Mouse (Mus musculus) heart, postnatal 25 days (tissue): ENCODE results near the gene 2810004N23Rik. TPM values are rescaled to one million over a fixed set of nuclear protein-coding genes. Genes with fewer than 3 reads are reported as not detected.

Experiments used
- DNase-seq: peaks from one replicate; pipeline ENCODE4 v3.0.0; 2022; ENCODE audit warnings: low spot score
- intact Hi-C: fragments of 180-260 bp; cut with DNase I; formaldehyde crosslinking; loops from one replicate; pipeline ENCODE4 v1.15.1; 2025
- total RNA-seq, 2 experiments: library from RNA; stranded (reverse); gene quantifications; 2 replicates each; pipeline ENCODE4 v1.2.3; 2021

The 2810004N23Rik gene
- total RNA-seq, 2 experiments from 2014 or later, result 39.7 to 45.5 TPM

DNA sequence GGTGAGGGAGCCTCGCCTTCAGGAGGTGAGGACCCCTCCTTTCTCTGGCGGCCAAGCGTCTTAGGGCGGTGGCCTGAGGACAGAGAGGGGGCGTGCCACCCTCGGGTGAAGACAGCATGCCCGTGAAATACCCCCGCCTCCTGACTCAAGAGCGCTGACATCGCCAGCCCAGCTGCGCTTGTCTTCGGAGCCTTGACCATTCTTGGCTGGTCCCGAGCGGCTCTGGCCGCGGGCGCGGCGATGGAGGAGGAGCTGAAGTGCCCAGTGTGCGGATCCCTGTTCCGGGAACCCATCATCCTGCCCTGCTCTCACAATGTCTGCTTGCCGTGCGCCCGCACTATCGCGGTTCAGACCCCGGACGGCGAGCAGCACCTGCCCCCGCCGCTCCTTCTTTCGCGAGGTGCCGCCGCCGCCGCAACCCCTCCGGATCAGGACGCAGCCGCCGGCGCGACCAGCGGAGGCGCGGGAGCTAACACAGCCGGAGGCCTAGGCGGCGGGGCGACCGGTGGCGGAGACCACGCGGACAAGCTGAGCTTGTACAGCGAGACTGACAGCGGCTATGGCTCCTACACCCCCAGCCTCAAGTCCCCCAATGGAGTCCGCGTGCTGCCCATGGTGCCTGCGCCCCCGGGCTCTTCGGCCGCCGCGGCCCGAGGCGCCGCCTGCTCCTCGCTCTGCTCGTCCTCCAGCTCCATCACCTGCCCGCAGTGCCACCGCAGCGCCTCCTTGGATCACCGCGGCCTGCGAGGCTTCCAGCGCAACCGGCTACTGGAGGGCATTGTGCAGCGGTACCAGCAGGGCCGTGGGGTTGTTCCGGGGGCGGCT is 69.0 kb downstream of the 2810004N23Rik start:
- intact Hi-C loops, result no loop called here
- DNase-seq, result no peak

DNA sequence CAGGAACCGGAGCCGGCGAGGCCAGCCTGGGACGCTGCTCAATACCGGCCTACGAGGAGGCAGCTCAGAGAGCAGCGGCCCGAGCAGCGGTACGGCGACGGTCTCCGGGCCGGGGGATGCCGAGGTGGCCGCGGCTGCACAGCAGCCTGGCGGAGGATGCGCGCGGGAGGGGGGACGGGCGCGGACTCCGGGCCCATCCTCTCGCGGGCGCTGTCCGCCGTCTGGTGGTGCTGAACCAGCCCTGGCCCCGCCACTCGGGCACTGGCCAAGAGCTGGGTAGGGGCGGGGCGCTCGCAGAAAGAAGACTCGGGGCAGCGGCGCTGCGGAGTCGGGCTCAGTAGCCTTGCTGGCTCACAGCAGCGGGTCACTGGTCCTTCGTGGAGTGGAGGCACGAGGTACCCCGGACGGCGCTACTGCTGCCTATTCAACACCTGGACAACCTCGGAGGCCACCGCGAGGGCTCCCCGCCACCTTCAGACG is 69.7 kb downstream of the 2810004N23Rik start:
- DNase-seq, result peak; percentile 54
- intact Hi-C loops, result no loop called here

DNA sequence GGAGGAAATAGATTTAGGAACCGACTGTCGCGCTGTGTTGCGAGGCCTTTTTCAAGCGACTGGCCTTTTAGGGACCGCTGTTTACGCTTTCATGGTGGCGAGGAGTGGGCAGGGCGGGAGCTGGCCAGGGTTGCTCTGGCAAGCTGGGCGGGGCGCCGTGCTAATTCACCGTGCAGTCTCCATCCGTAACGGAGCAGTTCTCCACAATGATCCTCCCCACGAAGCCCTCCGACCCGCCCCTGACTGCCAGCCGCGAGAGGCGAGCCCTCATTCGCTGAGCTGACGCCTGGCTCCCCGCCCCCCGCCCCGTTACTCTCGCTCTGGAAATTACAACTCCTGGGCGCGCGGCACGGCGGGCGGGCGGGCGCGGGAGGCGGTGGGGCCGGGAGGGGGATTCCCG is 70.2 kb downstream of the 2810004N23Rik start, which contains the start of gene Trim67:
Gene Trim67, plus strand, starts transcription at position 385 of the 400 bp plus-strand sequence.
- intact Hi-C loops, result no loop called here
- DNase-seq, result no peak

DNA sequence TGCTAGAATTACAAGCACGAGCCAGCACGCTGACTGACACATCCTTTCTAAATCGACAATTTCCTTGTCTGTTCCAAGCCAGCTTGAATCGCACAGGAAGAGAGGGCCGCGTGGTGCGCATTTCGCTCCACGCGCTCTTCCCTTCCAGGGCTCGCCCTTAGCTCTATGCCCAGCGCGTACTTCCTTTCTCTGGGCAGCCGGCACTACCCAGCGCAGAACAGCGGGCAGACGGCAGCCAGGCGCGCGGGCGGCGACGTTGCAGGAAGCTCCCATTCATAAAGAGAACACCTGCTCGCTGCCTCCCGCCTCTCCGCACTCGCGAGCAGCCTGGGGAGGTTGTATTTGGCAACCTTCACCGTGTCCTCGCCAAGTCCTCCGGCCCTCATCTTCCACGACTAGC is 70.7 kb downstream of the 2810004N23Rik start:
- DNase-seq, result no peak
- intact Hi-C loops, result no loop called here

DNA sequence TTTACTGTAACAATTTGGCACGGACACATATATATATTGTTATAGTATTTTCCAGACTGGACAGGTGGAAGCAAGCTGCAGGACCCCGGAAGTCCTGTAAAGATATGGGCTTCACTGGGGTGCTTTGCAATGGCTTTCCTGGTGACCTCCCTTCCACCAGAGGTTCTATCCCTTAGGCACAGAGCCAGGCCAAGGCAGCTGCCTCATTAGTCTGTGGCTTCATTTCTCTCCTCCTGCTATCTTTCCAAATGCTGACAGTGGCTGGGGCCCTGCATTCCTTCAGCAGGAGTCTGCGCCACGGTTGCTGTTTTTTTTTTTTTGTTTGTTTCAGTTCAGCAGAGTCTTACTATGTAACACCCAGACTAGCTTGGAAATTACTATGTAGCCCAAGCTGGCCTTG is 71.2 kb downstream of the 2810004N23Rik start:
- intact Hi-C loops, result no loop called here
- no peak for DNase-seq

DNA sequence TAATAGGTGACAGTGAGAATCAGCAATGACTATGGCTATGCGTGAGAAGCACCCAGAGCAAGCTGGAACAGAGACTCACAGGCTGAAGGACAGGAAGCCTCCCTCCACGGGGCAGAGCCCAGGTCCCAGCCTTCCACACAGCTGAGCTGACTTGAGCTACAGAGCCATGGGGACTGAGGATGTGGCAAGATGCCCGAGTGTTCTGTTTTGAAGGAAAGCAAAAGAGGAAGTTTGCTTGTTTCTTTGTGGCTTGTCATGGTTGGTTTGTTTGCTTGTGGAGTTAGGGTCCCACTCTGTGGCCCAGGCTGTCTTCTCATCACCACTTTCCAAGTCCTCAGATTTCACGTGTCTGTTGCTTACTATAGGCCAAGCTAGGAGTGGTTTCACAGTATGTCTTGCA is 72.2 kb downstream of the 2810004N23Rik start:
- intact Hi-C loops, result no loop called here

More for the DNA sequence above, 72.2 kb downstream of the 2810004N23Rik start:
- DNase-seq, result no peak

Other genes starting within 250 kb of the 2810004N23Rik start
- gene 2310022B05Rik, start 199.8 kb downstream of the 2810004N23Rik start, total RNA-seq, result 10 to 100 TPM; 71.7 to 83.3 TPM
- gene Ttc13, start 141.1 kb downstream of the 2810004N23Rik start, total RNA-seq, result 10 to 100 TPM; 14.9 to 17.6 TPM
- 1 to 10 TPM; 4.4 to 5.0 TPM for gene Arv1, start 141.0 kb downstream of the 2810004N23Rik start, total RNA-seq
- 1 to 10 TPM in 1 of 2 experiments, under 1 TPM in 1; 0.78 to 1.2 TPM for gene Fam89a, start 111.3 kb downstream of the 2810004N23Rik start, total RNA-seq
- gene Trim67, start 70.0 kb downstream of the 2810004N23Rik start, total RNA-seq, result under 1 TPM; 0.53 to 0.73 TPM
- gene Gnpat, start 87 bp downstream of the 2810004N23Rik start, total RNA-seq, result 100 to 1,000 TPM; 168 to 181 TPM
- gene Exoc8, start 34.6 kb upstream of the 2810004N23Rik start, total RNA-seq, result 10 to 100 TPM; 18.9 to 19.2 TPM
- 10 to 100 TPM in 1 of 2 experiments, 1 to 10 TPM in 1; 9.5 to 12.2 TPM for gene Sprtn, start 34.8 kb upstream of the 2810004N23Rik start, total RNA-seq
- 100 to 1,000 TPM; 272 to 278 TPM for gene Egln1, start 86.2 kb upstream of the 2810004N23Rik start, total RNA-seq
- 10 to 100 TPM; 71.0 to 71.6 TPM for gene Tsnax, start 149.9 kb upstream of the 2810004N23Rik start, total RNA-seq
- 1 to 10 TPM; 1.7 to 3.0 TPM for gene Disc1, start 191.1 kb upstream of the 2810004N23Rik start, total RNA-seq